Mouse (Mus musculus): ENCODE results near the gene Prph. TPM values are rescaled to one million over a fixed set of nuclear protein-coding genes. Genes with fewer than 3 reads are reported as not detected.

Gene Prph
- polyA plus RNA-seq (2012; ENCODE audit: insufficient read depth, insufficient read length, low replicate concordance, missing spikeins) = not detected in 2 replicates

GRCm38 (mm10) chr15:99055040-99055439, at the start of gene Prph:
Gene Prph, plus strand, starts transcription at chr15:99055174.
- H3K27ac ChIP-seq (ENCODE audit: insufficient read depth, low read depth, low read length) = no peak within 1 kb of the TSS
- WGBS = 3% methylated on average over 30 of the region's 30 CpGs
- peaks cover 22% of the 10 kb centered on the region for H3K4me1 ChIP-seq (ENCODE audit: control insufficient read depth, insufficient read depth, low read length)
- peak within 1 kb of the TSS; percentile 8 for H3K4me3 ChIP-seq (ENCODE audit: insufficient read depth, low read depth, low read length)
- TF ChIP-seq CTCF (IDR thresholded peaks at IDR 0.05; ENCODE audit: insufficient read depth, low read depth, low read length) (no peak), POLR2A (IDR thresholded peaks at IDR 0.05; ENCODE audit: insufficient read depth, low read depth, low read length) (no peak)

- Histone ChIP-seq H3K4me3 (ENCODE audit: insufficient read depth, low read depth, low read length) (no peak overlapping the region), H3K27ac (ENCODE audit: insufficient read depth, low read depth, low read length) (no peak overlapping the region), H3K4me1 (ENCODE audit: control insufficient read depth, insufficient read depth, low read length) (no peaks in the 10 kb centered on the region)
- WGBS = 62% methylated on average over 6 of the region's 6 CpGs
- TF ChIP-seq POLR2A (IDR thresholded peaks at IDR 0.05; ENCODE audit: insufficient read depth, low read depth, low read length) = no peak
- no peak for TF ChIP-seq CTCF (IDR thresholded peaks at IDR 0.05; ENCODE audit: insufficient read depth, low read depth, low read length)
These were observed 46.2 kb upstream of the Prph start for GRCm38 (mm10) chr15:99008801-99009241.

GRCm38 (mm10) chr15:99010896-99011295, 44.1 kb upstream of the Prph start:
- Histone ChIP-seq H3K4me1 (ENCODE audit: control insufficient read depth, insufficient read depth, low read length) (no peaks in the 10 kb centered on the region), H3K27ac (ENCODE audit: insufficient read depth, low read depth, low read length) (no peak overlapping the region), H3K4me3 (ENCODE audit: insufficient read depth, low read depth, low read length) (no peak overlapping the region)
- TF ChIP-seq POLR2A (IDR thresholded peaks at IDR 0.05; ENCODE audit: insufficient read depth, low read depth, low read length) (no peak), CTCF (IDR thresholded peaks at IDR 0.05; ENCODE audit: insufficient read depth, low read depth, low read length) (no peak)
- 86% methylated on average over 2 of the region's 2 CpGs for WGBS

GRCm38 (mm10) chr15:99011946-99012345, 43.0 kb upstream of the Prph start:
- TF ChIP-seq CTCF (IDR thresholded peaks at IDR 0.05; ENCODE audit: insufficient read depth, low read depth, low read length) (no peak), POLR2A (IDR thresholded peaks at IDR 0.05; ENCODE audit: insufficient read depth, low read depth, low read length) (no peak)
- H3K27ac ChIP-seq (ENCODE audit: insufficient read depth, low read depth, low read length) = no peak overlapping the region
- no peak overlapping the region for H3K4me3 ChIP-seq (ENCODE audit: insufficient read depth, low read depth, low read length)
- no peaks in the 10 kb centered on the region for H3K4me1 ChIP-seq (ENCODE audit: control insufficient read depth, insufficient read depth, low read length)
- 82% methylated on average over 3 of the region's 3 CpGs for WGBS

DNA sequence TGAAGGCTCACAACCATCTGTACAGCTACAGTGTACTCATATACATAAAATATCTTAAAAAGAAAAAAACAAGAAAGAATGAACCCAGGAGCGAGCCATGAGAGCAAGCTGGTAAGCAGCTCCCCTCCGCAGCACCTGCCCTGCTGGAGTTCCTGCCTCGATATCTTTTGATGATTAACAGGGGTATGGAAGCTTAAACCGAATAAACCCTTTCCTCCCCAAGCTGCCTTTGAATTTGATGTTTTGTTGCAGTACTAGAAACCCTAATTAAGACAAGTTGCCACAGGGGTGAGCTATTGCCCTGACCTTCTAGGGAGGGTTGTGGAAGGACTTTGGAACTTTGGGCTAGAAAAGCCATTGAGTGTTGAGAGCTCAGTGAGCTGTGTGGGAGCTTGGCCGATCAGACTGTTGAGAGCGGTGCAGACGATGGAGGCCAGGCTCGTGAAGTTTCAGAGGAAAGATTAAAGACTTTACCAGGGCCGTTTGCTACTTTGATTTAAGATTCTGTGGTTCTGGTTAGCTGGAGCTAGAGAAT, 40.4 kb upstream of the Prph start:
- WGBS = 78% methylated on average over 9 of the region's 9 CpGs
- no peak overlapping the region for H3K27ac ChIP-seq (ENCODE audit: insufficient read depth, low read depth, low read length)
- no peak for TF ChIP-seq CTCF (IDR thresholded peaks at IDR 0.05; ENCODE audit: insufficient read depth, low read depth, low read length)
- TF ChIP-seq POLR2A (IDR thresholded peaks at IDR 0.05; ENCODE audit: insufficient read depth, low read depth, low read length) = no peak
- peaks cover 7% of the 10 kb centered on the region for H3K4me1 ChIP-seq (ENCODE audit: control insufficient read depth, insufficient read depth, low read length)
- no peak overlapping the region for H3K4me3 ChIP-seq (ENCODE audit: insufficient read depth, low read depth, low read length)

GRCm38 (mm10) chr15:99017355-99017761, 37.6 kb upstream of the Prph start:
- Histone ChIP-seq H3K4me3 (ENCODE audit: insufficient read depth, low read depth, low read length) (no peak overlapping the region), H3K27ac (ENCODE audit: insufficient read depth, low read depth, low read length) (no peak overlapping the region), H3K4me1 (ENCODE audit: control insufficient read depth, insufficient read depth, low read length) (peaks cover 7% of the 10 kb centered on the region)
- TF ChIP-seq POLR2A (IDR thresholded peaks at IDR 0.05; ENCODE audit: insufficient read depth, low read depth, low read length) (no peak), CTCF (IDR thresholded peaks at IDR 0.05; ENCODE audit: insufficient read depth, low read depth, low read length) (no peak)
- 83% methylated on average over 8 of the region's 8 CpGs for WGBS

GRCm38 (mm10) chr15:99017986-99018385, 37.0 kb upstream of the Prph start:
- Histone ChIP-seq H3K4me3 (ENCODE audit: insufficient read depth, low read depth, low read length) (no peak overlapping the region), H3K27ac (ENCODE audit: insufficient read depth, low read depth, low read length) (no peak overlapping the region), H3K4me1 (ENCODE audit: control insufficient read depth, insufficient read depth, low read length) (peaks cover 7% of the 10 kb centered on the region)
- 58% methylated on average over 9 of the region's 9 CpGs for WGBS
- no peak for TF ChIP-seq CTCF (IDR thresholded peaks at IDR 0.05; ENCODE audit: insufficient read depth, low read depth, low read length)
- no peak for TF ChIP-seq POLR2A (IDR thresholded peaks at IDR 0.05; ENCODE audit: insufficient read depth, low read depth, low read length)

GRCm38 (mm10) chr15:99018630-99019029, 36.3 kb upstream of the Prph start:
- Histone ChIP-seq H3K4me1 (ENCODE audit: control insufficient read depth, insufficient read depth, low read length) (peaks cover 7% of the 10 kb centered on the region), H3K4me3 (ENCODE audit: insufficient read depth, low read depth, low read length) (no peak overlapping the region), H3K27ac (ENCODE audit: insufficient read depth, low read depth, low read length) (no peak overlapping the region)
- WGBS = 93% methylated on average over 4 of the region's 4 CpGs
- no peak for TF ChIP-seq POLR2A (IDR thresholded peaks at IDR 0.05; ENCODE audit: insufficient read depth, low read depth, low read length)

DNA sequence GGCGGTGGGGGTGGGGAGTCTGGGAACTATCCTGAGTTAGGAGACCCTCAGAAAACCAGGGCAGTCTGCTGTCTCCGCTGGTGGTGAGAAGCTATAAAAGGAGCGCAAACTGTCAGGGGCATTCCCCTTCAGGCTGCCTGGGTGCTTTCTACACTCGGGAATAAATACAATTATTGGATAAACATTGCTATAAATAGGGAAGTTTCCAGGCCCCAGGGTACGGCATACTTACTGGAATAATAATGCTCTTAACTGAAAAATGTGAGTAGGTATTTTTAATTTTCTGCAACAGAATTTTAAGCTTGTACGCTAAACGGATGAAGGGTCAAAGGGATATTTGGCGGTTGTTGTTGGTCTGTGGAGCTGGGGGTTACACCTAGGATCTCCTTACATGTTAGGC, 35.5 kb upstream of the Prph start:
- Histone ChIP-seq H3K4me3 (ENCODE audit: insufficient read depth, low read depth, low read length) (no peak overlapping the region; the same call in 1 of the 2 replicates), H3K4me1 (ENCODE audit: control insufficient read depth, insufficient read depth, low read length) (peaks cover 7% of the 10 kb centered on the region), H3K27ac (ENCODE audit: insufficient read depth, low read depth, low read length) (no peak overlapping the region)
- no peak for TF ChIP-seq POLR2A (IDR thresholded peaks at IDR 0.05; ENCODE audit: insufficient read depth, low read depth, low read length)
- TF ChIP-seq CTCF (IDR thresholded peaks at IDR 0.05; ENCODE audit: insufficient read depth, low read depth, low read length) = no peak
- WGBS = 48% methylated on average over 8 of the region's 8 CpGs

DNA sequence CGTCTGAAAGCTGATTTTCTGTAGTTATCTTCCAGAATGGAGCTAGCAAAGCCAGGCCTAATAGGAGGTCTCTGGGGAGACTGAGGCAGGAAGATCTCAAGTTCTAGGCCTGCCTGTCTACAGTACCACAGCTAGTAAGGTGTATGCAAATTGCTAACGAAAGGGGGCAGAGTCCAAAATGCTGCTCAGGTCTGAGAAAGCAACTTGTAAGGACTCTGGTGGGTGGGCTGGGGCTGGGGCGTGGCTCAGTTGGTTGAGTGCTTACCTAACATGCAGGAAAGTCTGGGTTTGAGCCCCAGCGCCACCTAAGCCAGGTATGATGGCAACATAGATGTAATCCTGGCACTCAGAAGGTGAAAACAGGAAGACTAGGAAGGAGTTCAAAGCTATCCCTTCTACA, 34.8 kb upstream of the Prph start:
- TF ChIP-seq CTCF (IDR thresholded peaks at IDR 0.05; ENCODE audit: insufficient read depth, low read depth, low read length) (no peak), POLR2A (IDR thresholded peaks at IDR 0.05; ENCODE audit: insufficient read depth, low read depth, low read length) (no peak)
- WGBS = 95% methylated on average over 4 of the region's 4 CpGs
- H3K27ac ChIP-seq (ENCODE audit: insufficient read depth, low read depth, low read length) = no peak overlapping the region

More for the DNA sequence above, 34.8 kb upstream of the Prph start:
- peaks cover 7% of the 10 kb centered on the region for H3K4me1 ChIP-seq (ENCODE audit: control insufficient read depth, insufficient read depth, low read length)
- H3K4me3 ChIP-seq (ENCODE audit: insufficient read depth, low read depth, low read length) = no peak overlapping the region

All from olfactory bulb, adult 2 months (tissue).